Mouse (Mus musculus) CD4-positive, CD25-positive, alpha-beta regulatory T cell, adult 2 months (primary cell): ENCODE data around the gene Olfr1196.
"Not testable (repeated sequence)": the region's sequence is repeated elsewhere in the genome, so short reads cannot be mapped to it uniquely, and the experiment has no call there.

ENCODE experiments used
- DNase-seq: peaks from one replicate; pipeline ENCODE4 v3.0.0-alpha.2; 2012; ENCODE audit warnings: low read depth, low spot score

The Olfr1196 gene

GRCm38 (mm10) chr2:88704497-88704896 is at the start of gene Olfr1196:
Gene Olfr1196 (minus strand): TSS chr2:88704597.
- no peak for DNase-seq

GRCm38 (mm10) chr2:88751270-88751669 is 46.9 kb upstream of the Olfr1196 start, which contains the start of gene Olfr1198:
Gene Olfr1198 (minus strand): TSS chr2:88751370.
- DNase-seq: no peak

GRCm38 (mm10) chr2:88743379-88743778 is 39.0 kb upstream of the Olfr1196 start:
- DNase-seq: no peak

- DNase-seq: no peak
These were observed 27.9 kb upstream of the Olfr1196 start, which contains the start of gene Olfr1197 for GRCm38 (mm10) chr2:88732266-88732665. Gene Olfr1197 (minus strand): TSS chr2:88732366.

GRCm38 (mm10) chr2:88689087-88689486 is 15.3 kb downstream of the Olfr1196 start, which contains the start of gene Olfr1195:
Gene Olfr1195 (minus strand): TSS chr2:88689187.
- no peak for DNase-seq

GRCm38 (mm10) chr2:88675328-88675727 is 29.1 kb downstream of the Olfr1196 start, which contains the start of gene Olfr1193:
Gene Olfr1193 (plus strand): TSS chr2:88675628.
- not testable (repeated sequence) for DNase-seq

GRCm38 (mm10) chr2:88648209-88648608 is 56.2 kb downstream of the Olfr1196 start, which contains the start of gene Olfr1192-ps1:
Gene Olfr1192-ps1 (plus strand): TSS chr2:88648509.
- DNase-seq: no peak
